Mouse (Mus musculus) CD8-positive naive resting alpha-beta T cell, adult 2 months (primary cell): ENCODE measurements around the gene Mrps33.

Experiments used
- DNase-seq, 2 experiments: peaks; one replicate each; pipeline ENCODE4 v3.0.0; 2022; ENCODE audit warnings: low read depth in 2 of 2, low spot score in 2 of 2

The Mrps33 gene

GRCm38 (mm10) chr6:39810612-39811116 is at the start of gene Mrps33:
Mrps33 (minus strand) TSS chr6:39810988.
- peak; percentile 96 to 98 for DNase-seq

DNA sequence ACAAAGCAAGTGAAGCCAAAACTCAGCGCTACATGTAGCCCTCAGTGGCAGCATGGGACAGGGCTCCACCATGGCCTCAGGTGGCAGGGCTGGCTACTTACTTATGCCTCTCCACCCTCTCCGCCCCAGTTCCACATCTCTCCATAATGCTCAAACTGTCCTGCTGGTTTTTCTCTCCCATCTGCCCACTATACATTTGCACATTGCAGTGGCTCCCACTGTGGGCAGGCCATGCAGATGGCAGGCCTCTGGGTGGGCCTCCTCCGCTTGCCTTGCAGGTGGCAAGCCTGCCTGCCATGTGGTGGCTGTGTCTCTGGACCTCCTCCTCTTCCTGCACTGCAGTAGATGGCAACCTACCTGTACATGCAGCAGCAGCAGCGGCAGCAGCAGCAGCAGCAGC is 38.9 kb upstream of the Mrps33 start:
- no peak for DNase-seq

GRCm38 (mm10) chr6:39848766-39849165 is 38.0 kb upstream of the Mrps33 start:
- DNase-seq, result no peak

DNA sequence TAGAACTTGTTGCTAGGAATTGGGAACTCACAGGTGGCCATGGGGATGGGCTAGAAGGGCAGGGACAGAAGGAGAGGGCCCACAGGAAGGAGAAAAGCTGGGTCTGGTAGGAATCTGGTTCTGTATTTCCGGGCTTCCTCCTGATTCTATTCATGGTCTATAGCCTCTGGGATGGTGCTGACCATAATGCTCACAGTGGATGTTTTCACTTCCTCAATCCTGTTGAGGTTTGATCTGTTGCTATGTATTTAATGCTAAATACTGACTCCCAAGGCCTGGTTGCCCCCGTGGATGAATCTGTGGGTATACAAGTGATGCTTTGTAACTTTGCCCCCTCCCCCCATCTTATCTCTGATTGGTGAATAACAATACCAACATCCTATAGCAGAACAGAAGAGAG is 36.8 kb upstream of the Mrps33 start:
- DNase-seq, result no peak

DNA sequence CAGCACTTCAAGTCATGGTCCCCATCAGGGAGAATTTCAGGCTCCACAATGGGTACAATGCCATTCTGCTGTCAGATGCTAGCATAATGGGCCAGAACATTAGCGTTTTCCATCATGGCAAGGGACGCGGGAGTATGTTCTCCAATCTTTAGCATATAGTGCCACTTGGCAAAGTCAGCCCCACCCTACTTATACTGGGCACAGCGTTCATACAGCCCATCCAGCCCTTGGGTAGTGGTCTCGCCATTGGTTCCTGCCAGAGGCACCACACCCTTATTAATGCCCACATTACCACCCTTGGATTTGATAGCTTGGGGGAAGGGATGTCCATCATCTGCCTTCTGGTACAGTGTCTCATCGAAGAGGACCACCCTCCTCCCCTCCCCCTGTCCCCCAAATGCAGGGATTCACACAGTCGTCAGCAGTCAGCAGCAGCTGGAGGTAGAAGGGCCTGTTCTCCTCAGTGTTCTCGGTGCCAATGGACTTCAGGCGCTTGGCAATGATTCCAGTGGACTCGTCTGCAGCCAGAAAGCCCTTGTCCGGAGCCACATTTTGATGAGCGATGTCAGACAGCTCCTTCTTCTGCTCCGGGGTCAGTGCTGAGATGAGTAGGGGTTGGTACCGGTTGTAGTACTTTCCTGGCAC is 33.0 kb upstream of the Mrps33 start:
- DNase-seq, result no peak

GRCm38 (mm10) chr6:39828736-39829135 is 17.9 kb upstream of the Mrps33 start:
- DNase-seq, result no peak

GRCm38 (mm10) chr6:39821241-39821640 is 10.5 kb upstream of the Mrps33 start:
- DNase-seq, result no peak

GRCm38 (mm10) chr6:39818922-39819321 is 8.1 kb upstream of the Mrps33 start:
- DNase-seq, result no peak

DNA sequence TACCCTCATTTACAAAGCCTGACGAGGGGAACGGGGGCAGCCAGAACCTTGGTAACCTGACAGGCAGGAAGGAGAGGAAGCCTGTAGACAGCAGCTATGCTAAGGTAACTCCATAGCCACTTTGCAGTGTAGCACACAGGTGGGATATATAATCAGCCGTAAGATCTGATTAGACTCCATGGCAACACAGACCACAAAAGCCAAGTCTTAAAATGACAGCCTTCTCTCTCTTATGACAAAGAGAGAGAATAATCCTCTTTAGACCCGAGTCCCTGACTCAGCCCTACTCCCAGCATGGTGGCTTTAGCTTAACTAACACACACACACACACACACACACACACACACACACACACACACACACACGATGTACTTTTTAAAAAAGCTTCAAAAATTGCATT is 2.3 kb downstream of the Mrps33 start:
- no peak for DNase-seq

- DNase-seq, result no peak
Observed at GRCm38 (mm10) chr6:39807050-39807560, 3.7 kb downstream of the Mrps33 start.

DNA sequence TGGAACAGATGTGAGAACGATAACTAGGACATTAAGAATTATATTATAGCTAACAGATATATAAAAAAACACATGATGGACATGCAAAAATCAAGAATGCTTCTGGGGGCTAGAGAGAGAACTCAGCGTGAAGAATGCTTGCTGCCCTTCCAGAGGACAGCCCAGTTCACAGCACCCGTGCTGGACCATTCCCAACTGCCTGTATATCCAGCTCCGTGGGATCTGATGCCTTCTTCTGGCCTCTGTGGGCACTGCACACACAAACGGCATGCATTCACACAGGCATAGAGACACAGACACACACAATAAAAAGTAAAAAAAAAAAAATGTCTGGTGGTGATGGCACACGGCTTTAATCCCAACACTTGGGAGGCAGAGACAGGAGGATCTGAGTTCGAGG is 4.5 kb downstream of the Mrps33 start:
- no peak for DNase-seq

DNA sequence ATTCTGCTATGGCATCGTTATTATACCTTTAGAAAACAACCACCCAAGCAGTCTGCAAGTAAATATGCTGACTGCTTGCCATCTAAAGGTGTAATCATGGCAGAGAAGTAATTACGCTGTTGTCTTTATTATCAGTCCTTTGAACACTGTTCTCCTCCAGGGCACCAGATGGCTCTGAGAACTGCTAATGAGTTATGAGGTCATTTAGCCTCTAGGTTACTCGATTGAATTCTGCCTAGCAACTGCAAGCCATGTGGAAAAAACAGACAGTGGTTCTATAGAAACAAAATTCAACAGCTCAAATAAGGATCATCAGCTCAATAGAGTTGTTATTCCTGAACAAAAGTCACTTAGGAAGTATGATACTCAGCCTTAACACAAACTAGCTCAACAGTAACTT is 4.9 kb downstream of the Mrps33 start:
- no peak for DNase-seq

DNA sequence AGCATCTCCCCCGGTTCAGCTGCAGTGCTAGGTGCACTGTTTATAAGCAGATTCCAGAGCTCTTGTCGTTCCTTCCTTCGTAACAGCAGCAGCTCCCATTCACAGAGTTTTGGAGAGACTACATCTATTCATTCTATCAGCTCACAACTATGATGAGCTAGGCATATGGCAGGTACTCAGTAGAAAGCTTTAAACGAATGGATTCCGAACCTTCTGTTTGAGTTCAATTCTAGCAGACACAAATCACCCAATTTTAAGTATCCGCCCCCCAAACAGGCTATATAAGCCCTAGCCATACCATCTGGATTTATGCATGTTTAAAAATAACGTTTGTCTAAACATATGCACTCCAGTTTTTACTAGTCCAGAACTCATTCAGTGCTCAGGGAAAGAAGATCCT is 9.8 kb downstream of the Mrps33 start:
- no peak for DNase-seq

- DNase-seq, result no peak
Observed at GRCm38 (mm10) chr6:39797076-39797475, 13.7 kb downstream of the Mrps33 start.

DNA sequence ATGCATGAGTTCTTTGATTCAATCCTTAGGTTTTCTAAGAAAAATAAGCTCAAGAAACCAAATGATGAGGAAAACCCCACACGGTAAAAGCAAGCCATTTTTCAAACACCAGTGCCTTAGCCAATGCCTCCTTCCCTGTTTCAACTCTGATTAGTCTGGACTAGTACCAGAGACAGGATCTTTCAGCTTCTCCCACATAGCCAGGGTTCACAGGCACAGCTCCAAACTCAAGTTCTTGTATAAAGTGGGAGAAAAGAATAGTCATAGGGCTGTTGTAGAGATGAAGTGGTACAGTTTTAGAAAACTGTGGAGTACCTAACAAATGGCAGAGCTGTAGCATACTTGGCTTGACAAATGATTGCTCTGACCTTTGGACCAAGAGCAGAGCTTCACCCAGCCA is 14.6 kb downstream of the Mrps33 start:
- no peak for DNase-seq

DNA sequence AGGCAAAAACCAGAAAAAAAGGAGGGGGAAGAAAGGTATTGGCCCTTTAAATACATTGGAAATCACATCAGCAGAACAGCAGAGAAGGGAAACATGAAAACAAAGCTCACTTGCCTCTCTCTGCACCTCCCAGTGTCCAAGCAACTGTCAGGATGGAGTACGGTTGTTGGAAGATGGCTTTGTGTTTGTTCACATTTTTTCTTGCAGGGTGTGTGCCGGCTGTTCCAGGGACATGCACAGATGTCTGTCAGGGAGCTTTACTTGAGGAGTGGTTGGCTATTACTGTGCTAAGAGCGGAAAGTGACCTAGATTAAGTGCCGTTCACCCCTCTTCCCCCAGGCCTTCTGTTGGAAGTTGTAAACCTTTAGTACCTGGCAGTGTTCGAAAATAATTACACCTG is 19.0 kb downstream of the Mrps33 start:
- DNase-seq, result no peak

DNA sequence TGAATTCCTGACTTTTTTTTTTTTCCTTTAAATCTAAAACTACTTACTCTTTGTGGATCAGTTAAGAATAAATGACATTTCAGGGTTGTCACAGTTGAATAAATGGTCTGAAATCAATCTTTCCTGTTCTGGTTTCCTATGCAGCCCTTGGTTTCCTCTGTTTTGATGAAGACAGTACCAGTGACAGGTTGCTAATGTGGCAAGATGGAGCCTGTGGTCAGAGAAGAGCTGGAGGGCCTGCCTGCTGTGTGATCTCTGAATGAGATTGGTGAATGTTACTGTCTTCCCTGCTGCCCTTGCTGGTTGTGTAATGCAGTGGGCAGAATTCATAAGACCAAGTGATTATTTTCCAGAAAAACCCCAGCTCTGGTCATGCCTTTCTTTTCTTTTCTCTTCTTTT is 22.4 kb downstream of the Mrps33 start:
- DNase-seq, result no peak

DNA sequence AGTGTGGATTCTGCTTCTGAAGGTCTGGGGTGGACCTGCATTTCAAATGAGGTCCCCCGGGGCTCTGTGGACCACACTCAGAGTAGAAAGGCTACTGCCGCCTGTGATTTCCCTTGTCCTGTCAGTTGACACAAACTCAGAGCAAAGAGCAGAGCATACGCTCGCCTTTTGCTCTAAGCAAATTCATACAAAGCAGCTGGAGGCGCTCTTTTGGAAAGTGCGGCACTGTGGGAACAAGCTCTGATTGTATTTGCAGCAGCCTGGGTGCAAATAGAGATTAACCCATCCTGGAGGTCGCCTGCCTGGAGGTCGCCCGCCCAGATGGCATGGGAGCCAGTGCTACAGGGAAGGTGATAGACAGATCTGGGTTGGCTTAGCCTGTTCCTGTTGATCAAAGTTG is 23.0 kb downstream of the Mrps33 start:
- DNase-seq, result no peak

- DNase-seq, result no peak
Observed at GRCm38 (mm10) chr6:39785944-39786343, 24.8 kb downstream of the Mrps33 start.

DNA sequence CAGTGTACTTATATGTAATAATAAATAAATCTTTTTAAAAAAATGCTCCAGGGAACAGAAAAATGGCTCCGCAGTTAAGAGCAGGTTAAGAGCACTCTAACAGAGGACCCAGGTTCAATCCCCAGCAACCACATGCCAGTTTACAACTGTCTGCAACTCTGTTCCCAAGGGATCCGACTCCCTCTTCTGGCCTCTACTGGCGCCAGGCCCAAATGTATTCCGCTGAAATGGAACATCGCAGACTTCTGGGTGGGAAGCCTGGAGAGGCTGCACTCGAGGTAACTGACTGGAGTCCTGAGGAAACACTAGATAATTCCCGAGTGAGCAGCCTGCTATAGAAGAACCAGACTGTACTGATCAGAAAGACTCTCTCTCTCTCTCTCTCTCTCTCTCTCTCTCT is 27.3 kb downstream of the Mrps33 start:
- DNase-seq, result no peak

- peak; percentile 36 to 41 for DNase-seq
Observed at GRCm38 (mm10) chr6:39782618-39783017, 28.2 kb downstream of the Mrps33 start.

GRCm38 (mm10) chr6:39781766-39782530 is 28.8 kb downstream of the Mrps33 start:
- DNase-seq, result no peak
